Comparison of ENCODE assay signal across 24 mouse cellular contexts in the genomic region with DNA sequence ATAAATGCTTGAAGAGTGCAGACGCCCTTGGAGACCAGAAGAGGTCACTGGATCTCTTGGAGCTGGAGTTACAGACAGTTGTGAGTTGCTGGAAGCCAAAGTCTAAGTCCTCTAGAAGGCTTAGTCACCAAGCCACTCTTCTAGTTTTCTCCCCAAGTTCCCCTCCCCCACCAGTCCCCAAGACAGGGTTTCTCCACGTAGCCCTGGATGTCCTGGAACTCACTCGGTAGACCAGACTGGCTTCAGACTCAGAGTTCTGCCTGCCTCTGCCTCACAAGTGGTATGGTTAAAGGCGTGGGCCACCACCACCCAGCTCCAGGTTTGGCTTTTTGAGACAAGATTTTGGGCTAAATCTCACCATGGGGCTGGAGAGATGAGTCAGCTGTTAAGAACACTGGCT. TPM values are rescaled to one million over a fixed set of nuclear protein-coding genes. Genes with fewer than 3 reads are reported as not detected.
DNase-seq lines count a peak whose midpoint lies in the region; ATAC-seq and TF ChIP-seq lines count a peak whose summit lies in the region.
"Had no signal": no experiment of that assay in that cellular context is flagged by ENCODE, and none has a peak within 500 bp of the region (broad histone marks: within the 10 kb centered on the region; RNA-seq: fewer than 3 reads in every experiment).

No protein-coding gene starts in this region.

- no peak overlapping the region for H3K4me3 ChIP-seq in liver, postnatal 0 days (ENCODE audit: low read depth, low read length)
- H3K4me3 ChIP-seq in macrophage (ENCODE audit: inconsistent target), result no peak overlapping the region
- no peak overlapping the region for H3K4me3 ChIP-seq in layer of hippocampus, adult 2 months
- H3K4me3 ChIP-seq: forebrain, embryonic 13.5 days; hindbrain, embryonic 10.5 days; limb, embryonic 12.5 days; liver, embryonic 13.5 days; midbrain, embryonic 12.5 days; stomach, embryonic 15.5 days had no signal

- TF ChIP-seq EP300 in liver, postnatal 0 days (IDR thresholded peaks at IDR 0.05; ENCODE audit: low read depth), result no peak

- DNase-seq in liver, postnatal 0 days, result no peak
- no peak for DNase-seq in liver
- peak; percentile 33 for DNase-seq in 3T3-L1 (ENCODE audit: low read depth, low spot score)
- DNase-seq in B cell, adult 2 months, result peak; percentile 56 to 57
- DNase-seq in layer of hippocampus, adult 2 months (ENCODE audit: low spot score in 2 of 2), result no peak
- DNase-seq: adrenal gland, adult 2 months; heart, postnatal 10 days; kidney, postnatal 25 days; layer of hippocampus, postnatal 36 days; liver, embryonic 13.5 days; right cerebral cortex, postnatal 14 days; thymus, adult 2 months; thymus, postnatal 4 days had no signal

- H3K36me3 ChIP-seq in liver, postnatal 0 days (replicated peaks; ENCODE audit: insufficient read depth, low read length), result no peaks in the 10 kb centered on the region
- no peaks in the 10 kb centered on the region for H3K36me3 ChIP-seq in macrophage (ENCODE audit: inconsistent target)
- H3K36me3 ChIP-seq: hindbrain, embryonic 10.5 days; limb, embryonic 12.5 days; liver, embryonic 13.5 days; midbrain, embryonic 12.5 days; stomach, embryonic 15.5 days had no signal

- H3K9me3 ChIP-seq in liver, postnatal 0 days (ENCODE audit: low read length), result no peaks in the 10 kb centered on the region
- H3K9me3 ChIP-seq: forebrain, embryonic 13.5 days; G1E; hindbrain, embryonic 10.5 days; limb, embryonic 12.5 days; liver, embryonic 13.5 days; midbrain, embryonic 12.5 days; stomach, embryonic 15.5 days had no signal

- peak overlapping the region; percentile 62 for H3K27ac ChIP-seq in liver, postnatal 0 days (ENCODE audit: low read depth)
- H3K27ac ChIP-seq in macrophage, result peak overlapping the region; percentile 28
- no peak overlapping the region for H3K27ac ChIP-seq in layer of hippocampus, adult 2 months
- H3K27ac ChIP-seq: forebrain, embryonic 13.5 days; hindbrain, embryonic 10.5 days; hindbrain, postnatal 0 days; limb, embryonic 12.5 days; liver, embryonic 13.5 days; midbrain, embryonic 12.5 days; stomach, embryonic 15.5 days had no signal

- TF ChIP-seq CTCF in liver, postnatal 0 days (IDR thresholded peaks at IDR 0.05; ENCODE audit: low read depth), result 0 out of 2 replicates have a peak, but pooled peaks have one; percentile 4
- no peak for TF ChIP-seq CTCF in layer of hippocampus, adult 2 months (conservative IDR thresholded peaks at IDR 0.05)

- H3K4me1 ChIP-seq in liver, postnatal 0 days (ENCODE audit: insufficient read depth), result peaks cover 30% of the 10 kb centered on the region

- no peak for ATAC-seq in liver, postnatal 0 days
- ATAC-seq in inflammation-experienced regulatory T-cells, adult 6 months, result no peak
- ATAC-seq: forebrain, embryonic 13.5 days; hindbrain, postnatal 0 days had no signal

- WGBS in liver, postnatal 0 days (ENCODE audit: insufficient replicate concordance), result 68% methylated on average over 4 of the region's 4 CpGs
- WGBS in macrophage (ENCODE audit: missing documents), result 60% methylated on average over 4 of the region's 4 CpGs

- H3K4me2 ChIP-seq in liver, postnatal 0 days (ENCODE audit: low read depth, low read length), result no peak overlapping the region
- H3K4me2 ChIP-seq: forebrain, embryonic 13.5 days; heart, embryonic 11.5 days; limb, embryonic 12.5 days; liver, embryonic 13.5 days; midbrain, embryonic 12.5 days; stomach, embryonic 15.5 days had no signal

- peaks cover 17% of the 10 kb centered on the region for H3K79me2 ChIP-seq in macrophage (ENCODE audit: inconsistent target)

- H3K9ac ChIP-seq in liver, postnatal 0 days (replicated peaks), result no peak overlapping the region
- H3K9ac ChIP-seq: forebrain, embryonic 13.5 days; limb, embryonic 12.5 days; liver, embryonic 13.5 days; midbrain, embryonic 12.5 days; stomach, embryonic 15.5 days had no signal

- no peaks in the 10 kb centered on the region for H3K27me3 ChIP-seq in liver, postnatal 0 days (ENCODE audit: insufficient read depth, low read length)
- H3K27me3 ChIP-seq: midbrain, embryonic 12.5 days had no signal

RNA-seq across cellular contexts. Expression of gene Zfp541, which starts 6.6 kb away (rescaled TPM):
- not detected in 2 replicates for polyA plus RNA-seq in liver, postnatal 0 days (2015; fragmentation: Nextera tagmentation; extraction: Ambion mirVana)
- 1 to 10 TPM in 17 of 26 experiments, under 1 TPM in 9; 0.62 to 2.3 (median 1.2) TPM for total RNA-seq in macrophage (2018; cell fraction: chromatin; rRNA removed)
- total RNA-seq in macrophage (2018; cell fraction: cytosol; rRNA removed), result under 1 TPM in 13 of 26 experiments, not detected in 13; under 0.01 to 0.15 (median 0.04) TPM
- under 1 TPM; 0.14 to 0.68 (median 0.39) TPM for total RNA-seq in macrophage (2018; cell fraction: nucleus; rRNA removed)
- not detected in 3 replicates for polyA plus RNA-seq in macrophage (2018)
- polyA plus RNA-seq in inflammation-experienced regulatory T-cells, adult 6 months (2017; shearing (Covaris generic)), result under 1 TPM in 1 of 3 experiments, not detected in 2; 0.07 TPM
- total RNA-seq in layer of hippocampus, adult 2 months (2021), result 1 to 10 TPM in 1 of 2 experiments, under 1 TPM in 1; 0.59 to 1.1 TPM
- total RNA-seq: G1E; gastrocnemius, adult 8-10 months; heart, postnatal 10 days had no signal
- polyA plus RNA-seq: forebrain, embryonic 13.5 days; G1E; heart, embryonic 11.5 days; limb, embryonic 12.5 days; liver, embryonic 13.5 days; midbrain, embryonic 12.5 days had no signal

RNA-seq across cellular contexts. Expression of gene Bicra, which starts 7.2 kb away (rescaled TPM):
- polyA plus RNA-seq in liver, postnatal 0 days (2015; fragmentation: Nextera tagmentation; extraction: Ambion mirVana), result 0.95 and 1.0 TPM in 2 replicates
- 10 to 100 TPM in 21 of 26 experiments, 1 to 10 TPM in 5; 2.6 to 51.8 (median 35.5) TPM for total RNA-seq in macrophage (2018; cell fraction: chromatin; rRNA removed)
- 10 to 100 TPM in 19 of 26 experiments, 1 to 10 TPM in 7; 1.7 to 15.8 (median 12.4) TPM for total RNA-seq in macrophage (2018; cell fraction: cytosol; rRNA removed)
- total RNA-seq in macrophage (2018; cell fraction: nucleus; rRNA removed), result 10 to 100 TPM in 18 of 26 experiments, 1 to 10 TPM in 8; 2.2 to 36.7 (median 24.6) TPM
- polyA plus RNA-seq in macrophage (2018), result 4.9 to 8.7 TPM (median 8.4 TPM) in 3 replicates
- polyA plus RNA-seq in inflammation-experienced regulatory T-cells, adult 6 months (2017; shearing (Covaris generic)), result 1 to 10 TPM; 2.7 to 4.4 (median 4.2) TPM
- 10 to 100 TPM; 20.8 to 22.8 TPM for total RNA-seq in layer of hippocampus, adult 2 months (2021)

RNA-seq across cellular contexts. Expression of gene Napa, which starts 43.3 kb away (rescaled TPM):
- polyA plus RNA-seq in liver, postnatal 0 days (2015; fragmentation: Nextera tagmentation; extraction: Ambion mirVana), result 96.6 and 105 TPM in 2 replicates
- 100 to 1,000 TPM; 135 to 409 (median 299) TPM for total RNA-seq in macrophage (2018; cell fraction: chromatin; rRNA removed)
- 100 to 1,000 TPM in 9 of 26 experiments, 10 to 100 TPM in 17; 75.7 to 115 (median 97.2) TPM for total RNA-seq in macrophage (2018; cell fraction: cytosol; rRNA removed)
- 100 to 1,000 TPM; 110 to 386 (median 202) TPM for total RNA-seq in macrophage (2018; cell fraction: nucleus; rRNA removed)
- polyA plus RNA-seq in macrophage (2018), result 85.4 to 112 TPM (median 98.6 TPM) in 3 replicates
- polyA plus RNA-seq in inflammation-experienced regulatory T-cells, adult 6 months (2017; shearing (Covaris generic)), result 100 to 1,000 TPM; 191 to 298 (median 208) TPM
- total RNA-seq in layer of hippocampus, adult 2 months (2021), result 100 to 1,000 TPM; 309 to 325 TPM

Comparison
In these comparisons a context has a peak if more than half of its experiments do, and no peak if none do; other contexts are left out.
1. DNase-seq: peak in 3T3-L1 (single experiment) and B cell, adult 2 months (2 of 2); none in liver, postnatal 0 days (single experiment), liver (single experiment) and layer of hippocampus, adult 2 months (0 of 2).